21 mouse cellular contexts compared by ENCODE assay signal in genomic region chr4:116595793-116596192, GRCm38 (mm10). TPM values are rescaled to one million over a fixed set of nuclear protein-coding genes. Genes with fewer than 3 reads are reported as not detected.
A peak's percentile ranks its signal among the peaks of the same experiment; 100 is the strongest.
DNase-seq lines count a peak whose midpoint lies in the region; ATAC-seq and TF ChIP-seq lines count a peak whose summit lies in the region.
"Had no signal": no experiment of that assay in that cellular context is flagged by ENCODE, and none has a peak within 500 bp of the region (broad histone marks: within the 10 kb centered on the region; RNA-seq: fewer than 3 reads in every experiment).

No protein-coding gene starts in this region.

- ATAC-seq in intestine, embryonic 16.5 days = no peak
- ATAC-seq in intestine, postnatal 0 days = no peak
- no peak for ATAC-seq in liver, embryonic 13.5 days (ENCODE audit: low read depth)
- ATAC-seq in liver, postnatal 0 days = no peak
- ATAC-seq: forebrain, embryonic 16.5 days; intestine, embryonic 15.5 days; Patski had no signal

- WGBS in intestine, embryonic 16.5 days = 80% methylated on average over 8 of the region's 8 CpGs
- 80% methylated on average over 8 of the region's 8 CpGs for WGBS in intestine, postnatal 0 days
- 76% methylated on average over 8 of the region's 8 CpGs for WGBS in liver, embryonic 13.5 days (ENCODE audit: insufficient replicate concordance)
- 82% methylated on average over 8 of the region's 8 CpGs for WGBS in liver, postnatal 0 days (ENCODE audit: insufficient replicate concordance)
- 82% methylated on average over 8 of the region's 8 CpGs for WGBS in embryonic facial prominence, embryonic 10.5 days

- H3K36me3 ChIP-seq in intestine, embryonic 16.5 days (ENCODE audit: control insufficient read depth, insufficient read depth, low read length) = peaks cover 13% of the 10 kb centered on the region
- H3K36me3 ChIP-seq in intestine, postnatal 0 days (ENCODE audit: control insufficient read depth, insufficient read depth) = peaks cover 36% of the 10 kb centered on the region
- peaks cover 47% of the 10 kb centered on the region for H3K36me3 ChIP-seq in liver, embryonic 13.5 days
- peaks cover 33% of the 10 kb centered on the region for H3K36me3 ChIP-seq in liver, postnatal 0 days (replicated peaks; ENCODE audit: insufficient read depth, low read length)
- H3K36me3 ChIP-seq in embryonic facial prominence, embryonic 10.5 days (replicated peaks) = peaks cover 61% of the 10 kb centered on the region

- H3K27ac ChIP-seq in intestine, embryonic 16.5 days (ENCODE audit: low read length) = no peak overlapping the region
- H3K27ac ChIP-seq in intestine, postnatal 0 days (ENCODE audit: low read depth, low read length) = no peak overlapping the region
- H3K27ac ChIP-seq in liver, embryonic 13.5 days = no peak overlapping the region
- no peak overlapping the region for H3K27ac ChIP-seq in liver, postnatal 0 days (ENCODE audit: low read depth)
- H3K27ac ChIP-seq in embryonic facial prominence, embryonic 10.5 days (replicated peaks) = no peak overlapping the region
- H3K27ac ChIP-seq: embryonic facial prominence, embryonic 15.5 days; heart, adult 2 months; limb, embryonic 12.5 days; macrophage; midbrain, embryonic 10.5 days had no signal

- DNase-seq in liver, embryonic 13.5 days = no peak
- no peak for DNase-seq in liver, postnatal 0 days
- DNase-seq in ES-CJ7 (ENCODE audit: low read depth, low spot score) = peak; percentile 43
- no peak for DNase-seq in embryonic facial prominence, embryonic 10.5 days (ENCODE audit: low spot score)
- DNase-seq in thymus, postnatal 0 days (ENCODE audit: low spot score) = no peak
- DNase-seq: adrenal gland, postnatal 14 days; embryo, embryonic 11 days; gastrocnemius, postnatal 25 days; spleen, adult 18-20 months; thymus, postnatal 4 days had no signal

- peak overlapping the region; percentile 82; the same call in 1 of the 2 replicates for H3K4me2 ChIP-seq in intestine, embryonic 16.5 days (ENCODE audit: low read depth, low read length)
- H3K4me2 ChIP-seq in intestine, postnatal 0 days (replicated peaks; ENCODE audit: low read depth) = no peak overlapping the region
- peak overlapping the region; percentile 2; the same call in 1 of the 2 replicates for H3K4me2 ChIP-seq in liver, embryonic 13.5 days
- no peak overlapping the region for H3K4me2 ChIP-seq in liver, postnatal 0 days (ENCODE audit: low read depth, low read length)

- TF ChIP-seq CTCF in intestine, postnatal 0 days (IDR thresholded peaks at IDR 0.05; ENCODE audit: low read depth) = no peak
- TF ChIP-seq CTCF in liver, postnatal 0 days (IDR thresholded peaks at IDR 0.05; ENCODE audit: low read depth) = no peak

- TF ChIP-seq EP300 in liver, postnatal 0 days (IDR thresholded peaks at IDR 0.05; ENCODE audit: low read depth) = no peak

- H3K9ac ChIP-seq in intestine, embryonic 16.5 days (ENCODE audit: low read depth, low read length) = no peak overlapping the region
- H3K9ac ChIP-seq in intestine, postnatal 0 days (ENCODE audit: low read depth, low read length) = no peak overlapping the region
- H3K9ac ChIP-seq in liver, embryonic 13.5 days = no peak overlapping the region
- H3K9ac ChIP-seq in liver, postnatal 0 days (replicated peaks) = no peak overlapping the region
- H3K9ac ChIP-seq: embryonic facial prominence, embryonic 15.5 days; intestine, embryonic 15.5 days had no signal

- no peaks in the 10 kb centered on the region for H3K27me3 ChIP-seq in intestine, embryonic 16.5 days (replicated peaks; ENCODE audit: control insufficient read depth, insufficient read depth, low read length)
- H3K27me3 ChIP-seq in intestine, postnatal 0 days (replicated peaks; ENCODE audit: control insufficient read depth, insufficient read depth, low read length) = no peaks in the 10 kb centered on the region
- no peaks in the 10 kb centered on the region for H3K27me3 ChIP-seq in liver, embryonic 13.5 days
- H3K27me3 ChIP-seq in liver, postnatal 0 days (ENCODE audit: insufficient read depth, low read length) = no peaks in the 10 kb centered on the region
- H3K27me3 ChIP-seq in embryonic facial prominence, embryonic 10.5 days (replicated peaks; ENCODE audit: low read depth, poor library complexity, severe bottlenecking) = no peaks in the 10 kb centered on the region
- H3K27me3 ChIP-seq: embryonic facial prominence, embryonic 15.5 days; hindbrain, embryonic 12.5 days; intestine, embryonic 15.5 days; limb, embryonic 12.5 days; Patski had no signal

- H3K4me1 ChIP-seq in intestine, embryonic 16.5 days (ENCODE audit: control insufficient read depth, insufficient read depth, low read length) = peaks cover 20% of the 10 kb centered on the region
- H3K4me1 ChIP-seq in intestine, postnatal 0 days (replicated peaks; ENCODE audit: control insufficient read depth, insufficient read depth, low read length) = peaks cover 5% of the 10 kb centered on the region; the same call in 1 of the 2 replicates
- peaks cover 29% of the 10 kb centered on the region for H3K4me1 ChIP-seq in liver, embryonic 13.5 days (replicated peaks)
- peaks cover 17% of the 10 kb centered on the region for H3K4me1 ChIP-seq in liver, postnatal 0 days (ENCODE audit: insufficient read depth)
- peaks cover 28% of the 10 kb centered on the region for H3K4me1 ChIP-seq in embryonic facial prominence, embryonic 10.5 days

- no peak overlapping the region for H3K4me3 ChIP-seq in intestine, embryonic 16.5 days (ENCODE audit: low read length)
- H3K4me3 ChIP-seq in intestine, postnatal 0 days (ENCODE audit: low read depth, low read length) = no peak overlapping the region
- no peak overlapping the region for H3K4me3 ChIP-seq in liver, embryonic 13.5 days (replicated peaks)
- H3K4me3 ChIP-seq in liver, postnatal 0 days (ENCODE audit: low read depth, low read length) = no peak overlapping the region
- H3K4me3 ChIP-seq in embryonic facial prominence, embryonic 10.5 days = 0 out of 2 replicates have a peak overlapping the region, but pooled peaks have one; percentile 74

- no peaks in the 10 kb centered on the region for H3K9me3 ChIP-seq in intestine, embryonic 16.5 days (ENCODE audit: control insufficient read depth, low read length)
- H3K9me3 ChIP-seq in intestine, postnatal 0 days (ENCODE audit: control insufficient read depth) = no peaks in the 10 kb centered on the region
- H3K9me3 ChIP-seq in liver, embryonic 13.5 days (replicated peaks) = no peaks in the 10 kb centered on the region
- H3K9me3 ChIP-seq in liver, postnatal 0 days (ENCODE audit: low read length) = no peaks in the 10 kb centered on the region
- no peaks in the 10 kb centered on the region for H3K9me3 ChIP-seq in embryonic facial prominence, embryonic 10.5 days
- H3K9me3 ChIP-seq: embryonic facial prominence, embryonic 15.5 days; hindbrain, embryonic 12.5 days; intestine, embryonic 15.5 days; limb, embryonic 12.5 days; midbrain, embryonic 10.5 days had no signal

RNA-seq across cellular contexts. Expression of gene Ccdc17, which starts 0.7 kb away (rescaled TPM):
- 6.1 and 6.4 TPM in 2 replicates for polyA plus RNA-seq in intestine, embryonic 16.5 days (2015; fragmentation: Nextera tagmentation; extraction: Ambion mirVana)
- polyA plus RNA-seq in intestine, postnatal 0 days (2015; fragmentation: Nextera tagmentation; extraction: Ambion mirVana) = 4.1 and 6.1 TPM in 2 replicates
- polyA plus RNA-seq in liver, embryonic 13.5 days (2015; fragmentation: Nextera tagmentation; extraction: Ambion mirVana) = 1.7 and 1.8 TPM in 2 replicates
- polyA plus RNA-seq in liver, postnatal 0 days (2015; fragmentation: Nextera tagmentation; extraction: Ambion mirVana) = 2.9 TPM in 2 replicates
- 1.6 and 1.7 TPM in 2 replicates for polyA plus RNA-seq in embryonic facial prominence, embryonic 10.5 days (2016; fragmentation: Nextera tagmentation; extraction: Ambion mirVana)
- 3.8 and 4.1 TPM in 2 replicates for polyA plus RNA-seq in thymus, postnatal 0 days (2015; fragmentation: Nextera tagmentation; extraction: Ambion mirVana)

RNA-seq across cellular contexts. Expression of gene Nasp, which starts 31.9 kb away (rescaled TPM):
- polyA plus RNA-seq in intestine, embryonic 16.5 days (2015; fragmentation: Nextera tagmentation; extraction: Ambion mirVana) = 74.0 and 89.8 TPM in 2 replicates
- 36.9 and 38.6 TPM in 2 replicates for polyA plus RNA-seq in intestine, postnatal 0 days (2015; fragmentation: Nextera tagmentation; extraction: Ambion mirVana)
- polyA plus RNA-seq in liver, embryonic 13.5 days (2015; fragmentation: Nextera tagmentation; extraction: Ambion mirVana) = 83.0 and 104 TPM in 2 replicates
- 30.0 and 30.6 TPM in 2 replicates for polyA plus RNA-seq in liver, postnatal 0 days (2015; fragmentation: Nextera tagmentation; extraction: Ambion mirVana)
- polyA plus RNA-seq in embryonic facial prominence, embryonic 10.5 days (2016; fragmentation: Nextera tagmentation; extraction: Ambion mirVana) = 333 and 342 TPM in 2 replicates
- 110 and 118 TPM in 2 replicates for polyA plus RNA-seq in thymus, postnatal 0 days (2015; fragmentation: Nextera tagmentation; extraction: Ambion mirVana)

RNA-seq across cellular contexts. Expression of gene Gpbp1l1, which starts 38.3 kb away (rescaled TPM):
- 29.7 and 31.3 TPM in 2 replicates for polyA plus RNA-seq in intestine, embryonic 16.5 days (2015; fragmentation: Nextera tagmentation; extraction: Ambion mirVana)
- polyA plus RNA-seq in intestine, postnatal 0 days (2015; fragmentation: Nextera tagmentation; extraction: Ambion mirVana) = 31.3 and 33.9 TPM in 2 replicates
- 12.8 and 18.4 TPM in 2 replicates for polyA plus RNA-seq in liver, embryonic 13.5 days (2015; fragmentation: Nextera tagmentation; extraction: Ambion mirVana)
- 14.0 and 16.2 TPM in 2 replicates for polyA plus RNA-seq in liver, postnatal 0 days (2015; fragmentation: Nextera tagmentation; extraction: Ambion mirVana)
- polyA plus RNA-seq in embryonic facial prominence, embryonic 10.5 days (2016; fragmentation: Nextera tagmentation; extraction: Ambion mirVana) = 33.8 and 35.3 TPM in 2 replicates
- 53.2 and 54.5 TPM in 2 replicates for polyA plus RNA-seq in thymus, postnatal 0 days (2015; fragmentation: Nextera tagmentation; extraction: Ambion mirVana)

RNA-seq across cellular contexts. Expression of gene Tmem69, which starts 40.1 kb away (rescaled TPM):
- 27.4 and 27.5 TPM in 2 replicates for polyA plus RNA-seq in intestine, embryonic 16.5 days (2015; fragmentation: Nextera tagmentation; extraction: Ambion mirVana)
- polyA plus RNA-seq in intestine, postnatal 0 days (2015; fragmentation: Nextera tagmentation; extraction: Ambion mirVana) = 17.0 and 19.1 TPM in 2 replicates
- 29.0 and 37.1 TPM in 2 replicates for polyA plus RNA-seq in liver, embryonic 13.5 days (2015; fragmentation: Nextera tagmentation; extraction: Ambion mirVana)
- polyA plus RNA-seq in liver, postnatal 0 days (2015; fragmentation: Nextera tagmentation; extraction: Ambion mirVana) = 16.5 and 17.2 TPM in 2 replicates
- polyA plus RNA-seq in embryonic facial prominence, embryonic 10.5 days (2016; fragmentation: Nextera tagmentation; extraction: Ambion mirVana) = 25.6 and 27.7 TPM in 2 replicates
- polyA plus RNA-seq in thymus, postnatal 0 days (2015; fragmentation: Nextera tagmentation; extraction: Ambion mirVana) = 26.9 and 31.4 TPM in 2 replicates

RNA-seq across cellular contexts. Expression of gene Akr1a1, which starts 55.7 kb away (rescaled TPM):
- polyA plus RNA-seq in intestine, embryonic 16.5 days (2015; fragmentation: Nextera tagmentation; extraction: Ambion mirVana) = 928 and 934 TPM in 2 replicates
- 860 and 870 TPM in 2 replicates for polyA plus RNA-seq in intestine, postnatal 0 days (2015; fragmentation: Nextera tagmentation; extraction: Ambion mirVana)
- polyA plus RNA-seq in liver, embryonic 13.5 days (2015; fragmentation: Nextera tagmentation; extraction: Ambion mirVana) = 273 and 281 TPM in 2 replicates
- 320 and 321 TPM in 2 replicates for polyA plus RNA-seq in liver, postnatal 0 days (2015; fragmentation: Nextera tagmentation; extraction: Ambion mirVana)
- 644 and 663 TPM in 2 replicates for polyA plus RNA-seq in embryonic facial prominence, embryonic 10.5 days (2016; fragmentation: Nextera tagmentation; extraction: Ambion mirVana)
- 624 and 637 TPM in 2 replicates for polyA plus RNA-seq in thymus, postnatal 0 days (2015; fragmentation: Nextera tagmentation; extraction: Ambion mirVana)

Comparison
In these comparisons a context has a peak if more than half of its experiments do, and no peak if none do; other contexts are left out.
1. H3K4me2 ChIP-seq: peak in intestine, embryonic 16.5 days (single experiment) and liver, embryonic 13.5 days (single experiment); none in intestine, postnatal 0 days (single experiment) and liver, postnatal 0 days (single experiment).